Mouse (Mus musculus): ENCODE results near the gene Faf2. TPM values are rescaled to one million over a fixed set of nuclear protein-coding genes. Genes with fewer than 3 reads are reported as not detected.
"Not testable (repeated sequence)": the region's sequence is repeated elsewhere in the genome, so short reads cannot be mapped to it uniquely, and the experiment has no call there.

The Faf2 gene
- polyA plus RNA-seq, 1 experiment: 14.5 TPM

DNA sequence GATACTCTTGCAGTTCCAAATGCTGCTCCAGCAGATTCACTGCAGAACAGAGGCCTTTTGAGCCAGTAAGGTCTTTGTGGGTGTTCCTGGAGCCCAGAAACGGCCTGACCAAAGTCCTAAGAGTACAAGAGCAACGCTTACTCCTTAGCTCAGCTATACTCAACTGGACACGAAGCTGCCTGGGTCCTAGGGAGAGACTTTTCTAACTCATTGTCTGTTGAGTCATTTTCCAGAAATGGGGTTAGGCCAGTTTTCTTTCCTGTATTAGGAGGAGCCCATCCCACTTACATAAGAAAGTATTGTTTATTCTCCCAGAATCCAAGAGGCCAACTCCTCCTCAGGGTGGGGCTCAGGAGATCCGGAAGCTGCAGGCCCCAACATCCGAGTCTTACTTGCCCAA, 16.2 kb upstream of the Faf2 start:
- Histone ChIP-seq H3K36me3 (ENCODE audit: control insufficient read depth, insufficient read depth, low read length) (peaks cover 9% of the 10 kb centered on the region), H3K27me3 (ENCODE audit: control insufficient read depth, insufficient read depth, low read length) (no peaks in the 10 kb centered on the region), H3K4me1 (ENCODE audit: control insufficient read depth, insufficient read depth, insufficient read length, low read length) (peaks cover 34% of the 10 kb centered on the region), H3K27ac (ENCODE audit: insufficient read depth, low read depth, low read length) (peak overlapping the region; percentile 92), H3K4me3 (ENCODE audit: low read depth, low read length) (no peak overlapping the region)
- TF ChIP-seq CTCF (IDR thresholded peaks at IDR 0.05; ENCODE audit: extremely low read depth, insufficient read length, insufficient replicate concordance, low read depth, low read length) (no peak), POLR2A (IDR thresholded peaks at IDR 0.05; ENCODE audit: low read depth, low read length) (no peak)
- 22% methylated on average over 5 of the region's 5 CpGs for WGBS

GRCm38 (mm10) chr13:54607204-54607603, 14.4 kb upstream of the Faf2 start:
- no peak overlapping the region for H3K4me3 ChIP-seq (ENCODE audit: low read depth, low read length)
- 66% methylated on average over 5 of the region's 5 CpGs for WGBS
- H3K4me1 ChIP-seq (ENCODE audit: control insufficient read depth, insufficient read depth, insufficient read length, low read length): peaks cover 30% of the 10 kb centered on the region
- TF ChIP-seq CTCF (IDR thresholded peaks at IDR 0.05; ENCODE audit: extremely low read depth, insufficient read length, insufficient replicate concordance, low read depth, low read length): no peak
- no peak for TF ChIP-seq POLR2A (IDR thresholded peaks at IDR 0.05; ENCODE audit: low read depth, low read length)
- no peaks in the 10 kb centered on the region for H3K27me3 ChIP-seq (ENCODE audit: control insufficient read depth, insufficient read depth, low read length)
- peaks cover 9% of the 10 kb centered on the region for H3K36me3 ChIP-seq (ENCODE audit: control insufficient read depth, insufficient read depth, low read length)
- H3K27ac ChIP-seq (ENCODE audit: insufficient read depth, low read depth, low read length): no peak overlapping the region

- TF ChIP-seq POLR2A (IDR thresholded peaks at IDR 0.05; ENCODE audit: low read depth, low read length): no peak
- TF ChIP-seq CTCF (IDR thresholded peaks at IDR 0.05; ENCODE audit: extremely low read depth, insufficient read length, insufficient replicate concordance, low read depth, low read length): no peak
- no peaks in the 10 kb centered on the region for H3K27me3 ChIP-seq (ENCODE audit: control insufficient read depth, insufficient read depth, low read length)
Measured at GRCm38 (mm10) chr13:54608002-54608401, 13.6 kb upstream of the Faf2 start.

DNA sequence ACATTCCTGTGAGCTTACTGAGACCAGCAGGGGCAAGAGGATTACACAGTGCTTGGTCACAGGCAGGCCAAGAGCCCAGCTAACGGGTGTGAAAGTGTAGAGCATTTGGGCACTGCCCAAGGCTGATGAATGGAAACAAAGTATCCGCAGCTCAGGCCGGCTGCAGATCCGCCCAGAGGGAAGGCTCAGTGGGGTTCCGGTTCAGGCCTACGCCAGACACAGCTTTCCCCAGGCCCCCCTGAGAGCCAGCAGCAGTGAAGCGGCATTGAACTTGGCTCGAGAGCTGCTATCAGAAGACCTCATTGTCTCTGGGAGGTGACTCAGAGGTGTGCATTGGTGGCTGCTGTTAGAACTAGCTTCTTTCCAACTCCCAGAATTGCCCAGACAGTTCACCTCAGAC, 12.9 kb upstream of the Faf2 start:
- peaks cover 19% of the 10 kb centered on the region for H3K4me1 ChIP-seq (ENCODE audit: control insufficient read depth, insufficient read depth, insufficient read length, low read length)
- H3K36me3 ChIP-seq (ENCODE audit: control insufficient read depth, insufficient read depth, low read length): peaks cover 9% of the 10 kb centered on the region
- no peaks in the 10 kb centered on the region for H3K27me3 ChIP-seq (ENCODE audit: control insufficient read depth, insufficient read depth, low read length)
- peak overlapping the region; percentile 5; the same call in 1 of the 2 replicates for H3K27ac ChIP-seq (ENCODE audit: insufficient read depth, low read depth, low read length)
- no peak overlapping the region for H3K4me3 ChIP-seq (ENCODE audit: low read depth, low read length)
- WGBS: 66% methylated on average over 8 of the region's 8 CpGs
- TF ChIP-seq CTCF (IDR thresholded peaks at IDR 0.05; ENCODE audit: extremely low read depth, insufficient read length, insufficient replicate concordance, low read depth, low read length) (no peak), POLR2A (IDR thresholded peaks at IDR 0.05; ENCODE audit: low read depth, low read length) (no peak)

More at GRCm38 (mm10) chr13:54608002-54608401, 13.6 kb upstream of the Faf2 start:
- WGBS: 73% methylated on average over 3 of the region's 3 CpGs
- Histone ChIP-seq H3K4me3 (ENCODE audit: low read depth, low read length) (no peak overlapping the region), H3K4me1 (ENCODE audit: control insufficient read depth, insufficient read depth, insufficient read length, low read length) (peaks cover 24% of the 10 kb centered on the region), H3K36me3 (ENCODE audit: control insufficient read depth, insufficient read depth, low read length) (peaks cover 9% of the 10 kb centered on the region), H3K27ac (ENCODE audit: insufficient read depth, low read depth, low read length) (no peak overlapping the region)

DNA sequence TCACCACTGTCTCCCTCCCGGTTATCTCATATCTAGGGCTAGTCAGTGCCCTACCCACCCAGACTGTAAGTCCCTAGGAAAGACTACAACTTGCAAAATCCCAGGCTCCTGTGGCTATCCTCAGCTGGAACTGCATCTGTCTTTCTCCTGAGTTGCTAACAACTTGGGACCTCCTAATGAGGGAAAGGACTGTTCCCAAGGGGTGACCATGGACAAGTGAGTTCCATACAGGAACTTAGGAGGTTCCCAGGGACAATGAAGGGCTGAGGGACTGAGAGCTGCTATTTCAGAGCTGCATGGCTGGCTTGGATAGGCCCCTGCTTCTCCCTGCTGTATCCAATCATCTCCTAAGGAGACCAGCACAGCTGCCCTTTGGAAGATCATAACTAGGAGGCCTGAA, 12.3 kb upstream of the Faf2 start:
- H3K4me1 ChIP-seq (ENCODE audit: control insufficient read depth, insufficient read depth, insufficient read length, low read length): peaks cover 19% of the 10 kb centered on the region
- WGBS: 29% methylated on average over 1 of the region's 1 CpGs
- H3K36me3 ChIP-seq (ENCODE audit: control insufficient read depth, insufficient read depth, low read length): peaks cover 5% of the 10 kb centered on the region
- no peak overlapping the region for H3K27ac ChIP-seq (ENCODE audit: insufficient read depth, low read depth, low read length)
- TF ChIP-seq CTCF (IDR thresholded peaks at IDR 0.05; ENCODE audit: extremely low read depth, insufficient read length, insufficient replicate concordance, low read depth, low read length): no peak
- no peak for TF ChIP-seq POLR2A (IDR thresholded peaks at IDR 0.05; ENCODE audit: low read depth, low read length)
- H3K27me3 ChIP-seq (ENCODE audit: control insufficient read depth, insufficient read depth, low read length): no peaks in the 10 kb centered on the region
- H3K4me3 ChIP-seq (ENCODE audit: low read depth, low read length): no peak overlapping the region

DNA sequence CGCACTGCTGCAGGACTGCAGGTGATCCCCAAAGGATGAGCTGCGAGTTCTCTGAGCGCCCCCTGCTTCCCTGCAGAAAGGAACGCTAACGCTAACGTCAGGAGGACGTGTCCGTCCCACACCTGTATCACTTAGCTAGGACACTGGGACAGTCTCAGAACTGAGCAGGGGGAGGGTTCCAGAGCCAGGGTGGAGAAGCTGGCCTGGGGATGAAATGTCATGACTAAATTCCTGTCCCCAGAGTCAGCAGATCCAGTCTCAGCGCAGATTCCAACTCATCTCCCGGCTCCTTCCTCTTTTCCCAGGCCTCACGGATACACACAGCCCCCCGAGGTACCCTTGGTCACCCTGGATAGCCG, 11.0 kb upstream of the Faf2 start:
- H3K27ac ChIP-seq (ENCODE audit: insufficient read depth, low read depth, low read length): peak overlapping the region; percentile 54
- no peaks in the 10 kb centered on the region for H3K27me3 ChIP-seq (ENCODE audit: control insufficient read depth, insufficient read depth, low read length)
- TF ChIP-seq POLR2A (IDR thresholded peaks at IDR 0.05; ENCODE audit: low read depth, low read length) (no peak; the same call in 1 of the 2 replicates), CTCF (IDR thresholded peaks at IDR 0.05; ENCODE audit: extremely low read depth, insufficient read length, insufficient replicate concordance, low read depth, low read length) (peak; percentile 26; the same call in 1 of the 2 replicates)
- WGBS: 5% methylated on average over 13 of the region's 13 CpGs
- peak overlapping the region; percentile 78 for H3K4me3 ChIP-seq (ENCODE audit: low read depth, low read length)
- no peaks in the 10 kb centered on the region; the same call in 1 of the 2 replicates for H3K36me3 ChIP-seq (ENCODE audit: control insufficient read depth, insufficient read depth, low read length)
- peaks cover 11% of the 10 kb centered on the region for H3K4me1 ChIP-seq (ENCODE audit: control insufficient read depth, insufficient read depth, insufficient read length, low read length)

- Histone ChIP-seq H3K4me1 (ENCODE audit: control insufficient read depth, insufficient read depth, insufficient read length, low read length) (peaks cover 8% of the 10 kb centered on the region), H3K4me3 (ENCODE audit: low read depth, low read length) (peak within 1 kb of the TSS; percentile 78), H3K27me3 (ENCODE audit: control insufficient read depth, insufficient read depth, low read length) (no peaks in the 10 kb centered on the region), H3K36me3 (ENCODE audit: control insufficient read depth, insufficient read depth, low read length) (no peaks in the 10 kb centered on the region; the same call in 1 of the 2 replicates), H3K27ac (ENCODE audit: insufficient read depth, low read depth, low read length) (peak within 1 kb of the TSS; percentile 54)
- no peak for TF ChIP-seq CTCF (IDR thresholded peaks at IDR 0.05; ENCODE audit: extremely low read depth, insufficient read length, insufficient replicate concordance, low read depth, low read length)
- TF ChIP-seq POLR2A (IDR thresholded peaks at IDR 0.05; ENCODE audit: low read depth, low read length): peak; percentile 69
- under 1% methylated on average over 66 of the region's 66 CpGs for WGBS
Measured at GRCm38 (mm10) chr13:54610972-54611754, 10.4 kb upstream of the Faf2 start, which contains the start of gene Cltb. Gene Cltb (minus strand): TSS chr13:54611344.

DNA sequence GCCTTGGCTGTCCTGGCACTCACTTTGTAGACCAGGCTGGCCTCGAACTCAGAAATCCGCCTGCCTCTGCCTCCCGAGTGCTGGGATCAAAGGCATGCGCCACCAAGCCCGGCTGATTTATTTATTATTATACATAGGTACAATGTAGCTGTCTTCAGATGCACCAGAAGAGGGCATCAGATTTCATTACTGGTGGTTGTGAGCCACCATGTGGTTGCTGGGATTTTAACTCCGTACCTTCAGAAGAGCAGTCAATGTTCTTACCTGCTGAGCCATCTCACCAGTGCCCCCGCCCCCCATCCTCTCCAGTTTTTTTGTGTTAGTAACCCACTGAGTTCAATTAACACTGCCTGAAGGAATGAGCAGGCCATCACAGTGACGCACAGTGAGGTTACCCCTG, 8.4 kb upstream of the Faf2 start:
- 78% methylated on average over 8 of the region's 8 CpGs for WGBS
- H3K36me3 ChIP-seq (ENCODE audit: control insufficient read depth, insufficient read depth, low read length); H3K27me3 ChIP-seq (ENCODE audit: control insufficient read depth, insufficient read depth, low read length); H3K4me1 ChIP-seq (ENCODE audit: control insufficient read depth, insufficient read depth, insufficient read length, low read length); H3K4me3 ChIP-seq (ENCODE audit: low read depth, low read length); H3K27ac ChIP-seq (ENCODE audit: insufficient read depth, low read depth, low read length): not testable (repeated sequence)
